Mouse (Mus musculus) thymus, postnatal 4 days (tissue): ENCODE data around the gene Klhdc4.

Experiments used
- DNase-seq: peaks from one replicate; pipeline ENCODE4 v3.0.0; 2021

Gene Klhdc4

GRCm38 (mm10) chr8:121829048-121829776 is at the start of gene Klhdc4:
Gene Klhdc4 (minus strand): TSS chr8:121829569.
- peak; percentile 88 for DNase-seq

GRCm38 (mm10) chr8:121877828-121878480 is 48.6 kb upstream of the Klhdc4 start:
- no peak for DNase-seq

- DNase-seq: no peak
Observed at GRCm38 (mm10) chr8:121877212-121877611, 47.8 kb upstream of the Klhdc4 start.

GRCm38 (mm10) chr8:121875517-121875916 is 46.1 kb upstream of the Klhdc4 start:
- DNase-seq: no peak

GRCm38 (mm10) chr8:121875045-121875444 is 45.7 kb upstream of the Klhdc4 start:
- no peak for DNase-seq

- peak; percentile 58 for DNase-seq
Observed at GRCm38 (mm10) chr8:121874031-121874430, 44.7 kb upstream of the Klhdc4 start.

GRCm38 (mm10) chr8:121871833-121872440 is 42.6 kb upstream of the Klhdc4 start:
- peak; percentile 33 for DNase-seq

- DNase-seq: no peak
Observed at GRCm38 (mm10) chr8:121870190-121870589, 40.8 kb upstream of the Klhdc4 start.

- no peak for DNase-seq
Observed at GRCm38 (mm10) chr8:121868896-121869295, 39.5 kb upstream of the Klhdc4 start.

GRCm38 (mm10) chr8:121868196-121868595 is 38.8 kb upstream of the Klhdc4 start:
- DNase-seq: no peak

- no peak for DNase-seq
Observed at GRCm38 (mm10) chr8:121865356-121865755, 36.0 kb upstream of the Klhdc4 start.

- DNase-seq: no peak
Observed at GRCm38 (mm10) chr8:121861806-121862548, 32.6 kb upstream of the Klhdc4 start.

GRCm38 (mm10) chr8:121861276-121861675 is 31.9 kb upstream of the Klhdc4 start:
- DNase-seq: no peak

- DNase-seq: no peak
Observed at GRCm38 (mm10) chr8:121857747-121858146, 28.4 kb upstream of the Klhdc4 start.

GRCm38 (mm10) chr8:121857331-121857730 is 28.0 kb upstream of the Klhdc4 start:
- DNase-seq: no peak

- peak; percentile 1 for DNase-seq
Observed at GRCm38 (mm10) chr8:121856071-121856746, 26.8 kb upstream of the Klhdc4 start.

GRCm38 (mm10) chr8:121853586-121853985 is 24.2 kb upstream of the Klhdc4 start:
- peak; percentile 4 for DNase-seq

- DNase-seq: peak; percentile 13
Observed at GRCm38 (mm10) chr8:121852464-121852863, 23.1 kb upstream of the Klhdc4 start.

GRCm38 (mm10) chr8:121851716-121852115 is 22.3 kb upstream of the Klhdc4 start:
- DNase-seq: peak; percentile 16

GRCm38 (mm10) chr8:121850821-121851470 is 21.6 kb upstream of the Klhdc4 start:
- DNase-seq: peak; percentile 99

- DNase-seq: no peak
Observed at GRCm38 (mm10) chr8:121850436-121850820, 21.1 kb upstream of the Klhdc4 start.

- DNase-seq: peak; percentile 86
Observed at GRCm38 (mm10) chr8:121850018-121850417, 20.6 kb upstream of the Klhdc4 start.
